Mouse (Mus musculus): ENCODE measurements around the gene Zfp661.

GRCm38 (mm10) chr2:127550446-127550845, 36.4 kb downstream of the Zfp661 start:
- TF ChIP-seq CTCF (IDR thresholded peaks at IDR 0.05; ENCODE audit: insufficient read depth, low read length) (no peak), POLR2A (IDR thresholded peaks at IDR 0.05; ENCODE audit: borderline replicate concordance, extremely low read depth, low read depth, low read length) (no peak)
